Mouse (Mus musculus): Measurements from ENCODE around the gene BC035044.
"Not testable (repeated sequence)": the region's sequence is repeated elsewhere in the genome, so short reads cannot be mapped to it uniquely, and the experiment has no call there.

The BC035044 gene

DNA sequence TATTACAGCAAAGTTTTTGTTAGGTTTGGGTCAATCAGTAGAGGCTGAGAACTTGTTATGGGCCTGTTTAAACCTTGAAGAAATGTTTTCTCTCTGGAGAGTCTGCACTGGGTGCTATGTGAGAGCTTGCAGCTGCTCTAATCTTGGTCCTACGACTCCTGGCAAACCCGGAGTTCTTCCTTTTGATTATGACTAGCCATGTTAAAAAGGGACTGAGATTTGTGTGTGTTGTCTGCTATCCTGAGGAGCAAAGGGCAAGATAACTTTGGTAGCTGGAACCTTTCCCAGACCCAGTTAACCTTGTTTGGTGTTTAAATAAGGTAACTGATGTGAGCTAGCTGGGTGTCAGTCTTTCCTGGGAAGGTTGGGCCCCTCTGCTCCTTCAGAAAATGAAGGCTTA, 40.3 kb downstream of the BC035044 start:
- no peak for DNase-seq (ENCODE audit: low read depth, low spot score)

DNA sequence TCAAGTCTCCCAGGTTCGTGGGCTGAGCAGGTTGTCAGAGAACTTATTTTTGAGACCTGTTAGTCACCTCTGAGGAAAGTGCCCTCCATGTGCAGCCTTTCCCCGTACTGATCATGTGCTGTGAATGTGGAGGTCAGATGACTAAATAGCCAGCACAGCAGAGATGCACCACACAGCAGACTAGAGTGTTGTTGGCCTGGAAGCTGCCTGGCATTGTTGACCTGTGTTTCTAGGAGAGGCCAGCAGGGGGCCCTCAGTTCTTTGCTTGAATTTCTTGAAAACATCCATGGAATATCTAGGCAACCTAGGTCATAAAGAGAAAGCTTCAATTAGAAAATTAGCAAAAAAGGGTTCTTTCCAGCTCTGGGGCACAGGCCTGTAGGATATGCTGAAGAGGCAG, 41.0 kb downstream of the BC035044 start:
- DNase-seq (ENCODE audit: low read depth, low spot score), result no peak

DNA sequence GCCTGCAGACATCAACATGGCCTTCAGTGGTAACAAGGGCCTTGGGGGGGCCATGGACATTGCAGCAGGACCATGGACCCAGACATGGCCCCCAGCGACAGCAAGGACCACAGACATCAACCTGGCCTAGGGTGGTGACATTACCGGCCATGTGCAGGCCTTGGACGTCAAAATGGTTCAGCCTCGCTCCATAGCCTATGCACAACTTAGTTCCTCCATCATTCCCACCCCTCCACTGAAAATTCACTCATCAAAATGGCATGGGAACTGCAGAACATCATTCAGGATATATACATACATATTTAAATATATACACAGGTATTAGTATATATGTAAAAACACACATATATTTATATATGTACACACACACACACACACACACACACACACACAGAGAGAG, 43.5 kb downstream of the BC035044 start:
- DNase-seq (ENCODE audit: low read depth, low spot score), result no peak

DNA sequence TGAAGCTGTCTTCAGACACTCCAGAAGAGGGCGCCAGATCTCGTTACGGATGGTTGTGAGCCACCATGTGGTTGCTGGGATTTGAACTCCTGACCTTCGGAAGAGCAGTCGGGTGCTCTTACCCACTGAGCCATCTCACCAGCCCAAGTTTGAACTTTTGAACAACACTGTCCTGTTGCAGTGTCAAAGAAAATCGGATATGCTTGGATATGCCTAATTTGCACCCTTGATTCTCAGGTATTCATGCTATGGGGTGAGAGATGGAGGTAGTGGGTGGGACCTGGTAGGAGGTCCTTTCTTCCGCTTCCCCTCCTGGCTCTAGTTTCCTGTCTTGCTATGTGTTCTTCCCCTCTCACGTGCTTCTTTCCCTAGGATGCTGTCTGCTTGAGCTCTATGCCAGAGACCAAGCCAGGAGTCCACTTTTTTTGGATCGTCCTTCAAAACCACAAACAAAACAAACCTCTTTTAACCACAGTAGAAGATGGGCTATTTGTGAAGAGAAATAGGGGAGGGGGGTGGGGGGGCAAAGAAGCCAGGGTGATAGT, 44.9 kb downstream of the BC035044 start:
- no peak for DNase-seq (ENCODE audit: low read depth, low spot score)

DNA sequence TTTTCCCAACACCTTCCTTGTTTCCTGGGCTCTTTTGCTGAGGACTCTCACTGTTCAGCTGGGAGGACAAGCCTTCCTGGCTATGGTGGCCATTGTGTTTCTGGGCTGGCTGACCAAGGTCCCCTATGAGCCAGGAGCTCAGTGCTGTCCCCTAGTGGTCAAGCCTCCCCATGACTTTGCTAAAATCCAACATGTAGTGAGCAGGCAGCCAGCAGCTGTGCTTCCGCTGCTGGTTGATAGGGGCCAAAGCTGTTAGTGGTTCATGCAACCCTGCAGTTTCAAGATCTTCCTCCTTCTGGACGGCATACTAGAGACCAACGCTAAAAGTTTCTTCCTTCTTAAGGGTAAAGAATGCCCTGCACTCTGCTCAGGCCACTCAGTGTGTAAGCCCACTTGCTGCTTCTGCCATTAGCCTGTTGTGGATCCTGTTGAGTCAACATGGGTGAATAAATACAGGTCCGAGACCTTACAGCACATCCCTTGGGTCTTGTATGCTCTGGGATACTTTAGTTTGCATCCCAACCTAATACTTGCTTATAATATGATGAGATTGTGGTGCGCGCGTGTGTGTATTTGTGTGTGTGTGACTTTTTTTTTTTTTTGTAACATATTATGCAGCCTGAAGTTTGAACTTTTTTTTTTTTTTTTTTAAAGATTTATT, 45.5 kb downstream of the BC035044 start:
- DNase-seq (ENCODE audit: low read depth, low spot score), result peak; percentile 92

DNA sequence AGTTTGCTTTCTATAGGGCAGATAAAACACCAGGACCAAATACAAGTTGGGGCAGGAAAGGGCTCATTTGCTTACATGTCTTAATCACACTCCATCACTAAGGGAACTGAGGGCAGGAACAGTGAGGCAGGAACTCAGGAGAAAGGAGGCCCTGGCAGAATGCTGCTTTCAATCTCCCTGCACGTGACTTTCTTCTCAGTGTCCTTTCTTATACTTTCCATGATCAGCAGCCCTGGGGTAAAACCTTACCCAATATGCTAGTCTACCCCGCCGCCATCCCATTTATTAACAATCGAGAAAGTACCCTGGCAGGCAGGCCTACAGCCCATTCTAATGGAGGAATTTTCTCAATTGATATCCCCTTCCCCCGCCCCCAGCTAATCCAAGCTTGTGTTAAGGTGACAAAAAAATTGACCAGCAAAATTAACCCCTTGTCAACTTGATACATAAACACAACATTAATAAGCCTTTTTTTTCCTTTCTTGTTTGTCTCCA, 46.3 kb downstream of the BC035044 start:
- no peak for DNase-seq (ENCODE audit: low read depth, low spot score)

DNA sequence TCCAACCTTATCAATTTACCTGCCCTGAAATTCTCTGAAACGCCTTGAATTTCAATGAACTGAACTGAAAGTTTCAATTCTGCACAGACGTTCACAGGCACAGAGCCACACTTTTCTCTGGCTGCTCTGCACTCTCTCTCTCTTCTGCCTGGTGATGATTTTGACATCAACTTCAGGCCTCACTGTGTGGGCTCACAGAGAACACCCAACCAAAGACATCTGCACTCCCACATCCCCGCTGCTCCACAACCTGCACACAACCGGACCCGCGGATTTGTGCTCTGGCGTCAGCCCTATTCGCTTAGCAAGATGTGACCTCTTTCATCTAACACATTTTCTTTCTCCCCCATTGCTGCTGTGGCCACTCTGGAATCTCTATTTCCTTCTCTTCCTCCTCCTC, 46.8 kb downstream of the BC035044 start:
- no peak for DNase-seq (ENCODE audit: low read depth, low spot score)

DNA sequence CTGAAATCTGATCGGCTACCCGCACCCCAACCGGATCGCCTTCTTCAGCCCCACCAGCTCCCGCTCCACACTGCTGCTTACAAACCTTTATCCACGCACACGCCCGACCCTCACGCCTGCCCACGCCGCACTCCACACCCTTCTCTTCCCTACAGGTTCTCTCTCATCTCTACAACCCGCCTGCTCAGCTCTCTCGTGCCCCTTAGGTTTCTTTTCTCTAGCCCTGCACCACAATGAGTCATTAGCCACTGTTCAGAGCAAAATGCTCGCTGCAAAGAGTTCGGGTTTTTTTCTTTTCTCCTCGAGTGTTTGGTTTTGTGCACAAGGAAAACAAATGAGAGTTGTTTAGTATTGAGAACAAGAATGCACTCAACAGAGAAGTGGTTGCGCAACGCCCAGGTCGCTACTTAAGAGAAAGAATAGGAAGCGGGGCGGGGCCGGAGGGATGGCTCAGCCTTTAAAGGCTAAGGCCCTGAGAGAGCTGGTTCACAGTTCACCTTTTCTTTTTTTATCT, 47.4 kb downstream of the BC035044 start:
- no peak for DNase-seq (ENCODE audit: low read depth, low spot score)

DNA sequence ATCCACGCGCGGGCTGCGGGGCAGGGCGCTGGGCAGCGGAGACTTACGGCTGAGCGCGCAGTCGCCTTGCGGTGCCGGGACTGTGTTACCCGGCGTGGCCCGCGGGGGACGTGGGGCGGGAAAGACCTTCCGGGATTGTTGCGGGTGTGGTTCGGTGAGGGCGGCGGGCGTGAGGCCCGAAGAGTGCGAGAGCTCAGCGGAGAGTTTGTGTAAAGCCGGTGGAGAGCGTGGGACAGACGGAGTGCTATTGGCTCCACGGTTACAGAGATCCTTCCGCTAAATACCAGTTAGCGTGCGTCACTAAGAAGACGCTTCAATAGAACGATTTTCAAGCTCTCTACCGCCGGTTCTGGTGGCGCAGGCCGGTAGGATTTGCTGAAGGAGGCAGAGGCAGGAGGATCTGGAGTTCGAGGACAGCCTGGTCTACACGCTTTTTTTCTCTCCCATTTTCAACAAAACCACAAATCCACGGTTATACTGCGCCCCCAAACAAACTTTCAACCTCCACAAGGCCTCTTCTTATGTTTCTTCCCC, 47.9 kb downstream of the BC035044 start:
- DNase-seq (ENCODE audit: low read depth, low spot score), result peak; percentile 93

DNA sequence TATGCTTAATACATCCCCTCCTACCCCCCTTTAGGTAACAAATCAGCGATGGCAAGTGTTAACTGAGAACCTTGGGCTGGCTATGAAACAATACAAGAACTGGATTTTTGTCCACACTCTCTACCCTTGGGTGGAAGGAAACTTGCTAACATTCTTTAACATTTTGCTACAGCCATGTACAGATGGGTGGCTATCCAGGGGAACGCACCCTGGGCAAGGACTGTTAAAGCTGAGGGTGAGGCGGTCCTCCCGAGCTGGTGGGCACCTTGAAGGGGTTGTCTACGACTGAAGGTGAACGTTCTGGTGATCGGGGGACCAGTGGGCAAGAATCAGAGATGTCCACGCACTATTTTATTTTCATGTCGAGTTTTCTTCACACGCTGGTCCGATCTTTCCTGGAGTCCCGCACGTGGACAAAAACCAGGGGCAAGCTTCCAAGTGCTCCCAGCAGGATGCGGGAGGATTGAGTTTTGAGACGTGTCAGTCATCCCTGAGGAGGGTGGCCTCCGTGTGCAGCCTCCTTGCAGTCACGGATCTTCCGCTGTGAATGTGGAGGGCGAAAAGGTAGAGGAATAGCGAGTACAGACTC, 48.5 kb downstream of the BC035044 start:
- DNase-seq (ENCODE audit: low read depth, low spot score), result no peak

DNA sequence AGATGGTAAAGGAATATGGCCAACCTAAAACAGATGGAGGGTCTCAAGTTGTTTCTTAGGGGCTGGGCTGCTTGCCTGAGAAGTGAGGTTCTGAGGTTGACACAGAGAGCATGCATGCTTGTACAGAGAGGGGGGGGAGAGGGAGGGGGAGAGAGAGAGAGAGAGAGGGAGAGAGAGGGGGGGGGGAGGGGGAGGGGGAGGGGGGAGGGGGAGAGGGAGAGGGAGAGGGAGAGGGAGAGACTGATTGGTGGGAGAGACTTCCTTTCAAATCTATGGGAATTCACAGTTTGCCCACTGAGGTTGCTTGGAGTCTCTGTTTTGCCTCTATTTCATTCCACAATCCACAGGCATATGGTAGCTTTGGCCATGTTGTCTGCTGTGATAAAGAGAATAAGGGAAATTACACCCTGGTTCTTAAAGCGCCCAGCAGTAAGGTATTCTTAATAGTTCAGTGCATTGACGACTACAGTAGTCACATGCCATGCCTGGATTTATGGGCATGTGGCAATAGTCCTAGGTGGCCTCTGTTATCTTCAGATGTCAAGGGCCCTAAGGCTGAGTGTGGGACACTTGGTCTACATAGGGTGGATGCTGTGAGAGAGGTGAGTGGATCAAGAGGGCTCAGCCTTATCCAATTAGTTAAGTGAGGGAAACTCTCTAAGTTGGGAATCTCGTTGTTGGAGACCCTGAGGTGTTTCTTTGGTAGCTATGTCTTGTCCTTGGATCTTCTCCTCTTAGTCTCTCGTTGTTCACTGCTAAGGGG, 49.4 kb downstream of the BC035044 start:
- DNase-seq (ENCODE audit: low read depth, low spot score), result no peak

DNA sequence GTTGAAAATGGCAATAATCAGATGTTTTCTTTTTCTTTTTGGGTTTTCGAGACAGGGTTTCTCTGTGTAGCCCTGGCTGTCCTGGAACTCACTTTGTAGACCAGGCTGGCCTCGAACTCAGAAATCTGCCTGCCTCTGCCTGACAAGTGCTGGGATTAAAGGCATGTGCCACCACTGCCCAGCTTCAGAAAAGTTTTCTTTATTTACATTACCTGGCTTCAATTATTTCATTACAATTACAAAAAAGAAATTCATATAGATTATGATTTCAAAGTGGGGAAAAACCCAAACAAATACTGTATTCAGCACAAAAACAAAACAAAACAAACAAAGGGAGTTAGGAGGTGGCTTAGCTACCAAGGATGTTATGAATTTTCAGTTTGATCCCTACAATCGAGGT, 50.3 kb downstream of the BC035044 start:
- not testable (repeated sequence) for DNase-seq (ENCODE audit: low read depth, low spot score)

DNA sequence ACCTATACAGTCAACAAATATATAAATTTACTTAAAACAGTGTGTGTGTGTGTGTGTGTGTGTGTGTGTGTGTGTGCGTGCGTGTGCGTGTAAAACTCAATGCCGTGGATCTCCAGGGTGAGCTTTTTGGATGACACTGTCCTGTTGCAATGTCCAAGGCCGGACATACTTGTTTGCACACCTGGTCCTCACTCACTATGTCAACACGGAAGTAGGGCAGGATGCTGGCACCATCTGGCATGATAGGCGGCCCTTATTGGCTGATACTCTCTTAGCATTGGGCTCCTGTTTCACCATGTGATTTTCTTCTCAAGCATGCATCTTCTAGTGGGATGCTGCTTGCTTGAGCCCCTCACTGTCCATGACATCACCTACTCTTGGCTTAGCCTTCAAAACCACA, 51.0 kb downstream of the BC035044 start:
- no peak for DNase-seq (ENCODE audit: low read depth, low spot score)

DNA sequence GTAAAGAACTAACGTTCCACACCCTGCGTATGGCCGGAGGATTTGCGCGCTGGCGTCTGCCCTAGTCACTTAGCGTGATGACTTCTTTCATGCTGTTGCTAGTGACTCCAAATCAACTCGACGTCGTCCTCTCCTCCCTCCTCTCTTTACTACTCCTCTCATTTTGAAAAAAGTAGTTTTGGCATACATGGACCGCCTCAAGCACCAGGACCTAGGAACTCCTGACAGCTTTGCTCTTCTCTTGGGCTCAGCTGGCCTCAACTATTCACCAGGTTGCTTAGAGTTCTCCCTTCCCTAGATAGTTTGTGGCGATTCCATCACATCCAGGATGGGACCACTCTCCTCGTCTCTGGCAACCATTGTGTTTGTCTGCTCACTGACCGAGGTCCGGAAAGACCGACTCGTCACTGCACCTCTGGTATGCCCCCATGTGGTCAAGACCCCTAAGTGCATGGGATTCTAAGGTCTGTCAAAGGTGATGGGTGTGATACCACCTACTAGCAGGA, 51.6 kb downstream of the BC035044 start:
- peak; percentile 97 for DNase-seq (ENCODE audit: low read depth, low spot score)

DNA sequence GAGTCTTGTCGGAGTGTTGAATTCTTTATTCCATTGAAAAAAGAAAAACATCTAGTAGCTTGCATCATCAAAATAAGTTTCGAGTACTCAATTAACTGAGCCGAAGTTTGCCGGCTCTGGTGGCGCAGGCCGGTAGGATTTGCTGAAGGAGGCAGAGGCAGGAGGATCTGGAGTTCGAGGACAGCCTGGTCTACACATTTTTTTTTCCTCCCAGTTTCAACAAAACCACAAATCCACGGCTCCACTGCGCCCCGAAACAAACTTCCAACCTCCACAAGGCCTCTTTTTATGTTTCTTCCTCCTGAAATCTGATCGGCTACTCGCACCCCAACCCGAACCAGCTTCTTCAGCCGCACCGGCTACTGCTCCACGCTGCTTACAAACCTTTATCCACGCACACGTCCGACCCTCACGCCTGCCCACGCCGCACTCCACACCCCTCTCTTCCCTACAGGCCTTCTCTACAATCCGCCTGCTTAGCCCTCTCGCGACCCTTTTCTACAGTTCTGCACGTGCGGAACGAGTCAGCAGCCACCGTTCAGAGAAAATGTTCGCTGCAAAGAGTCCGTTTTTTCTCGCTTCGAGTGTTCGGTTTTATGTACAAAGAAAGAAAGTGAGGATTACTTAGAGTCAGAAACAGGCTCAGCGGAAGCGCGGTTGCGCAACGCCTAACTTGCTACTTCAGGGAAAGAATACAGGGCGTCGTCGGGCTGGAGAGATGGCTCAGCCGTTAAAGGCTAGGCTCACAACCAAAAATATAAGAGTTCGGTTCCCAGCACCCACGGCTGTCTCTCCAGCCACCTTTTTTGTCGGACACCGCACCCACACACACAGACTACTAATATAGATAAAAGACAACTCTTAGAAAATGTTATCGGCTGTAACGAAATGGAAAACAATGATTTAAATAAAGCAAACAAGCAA, 52.3 kb downstream of the BC035044 start:
- peak; percentile 83 for DNase-seq (ENCODE audit: low read depth, low spot score)

DNA sequence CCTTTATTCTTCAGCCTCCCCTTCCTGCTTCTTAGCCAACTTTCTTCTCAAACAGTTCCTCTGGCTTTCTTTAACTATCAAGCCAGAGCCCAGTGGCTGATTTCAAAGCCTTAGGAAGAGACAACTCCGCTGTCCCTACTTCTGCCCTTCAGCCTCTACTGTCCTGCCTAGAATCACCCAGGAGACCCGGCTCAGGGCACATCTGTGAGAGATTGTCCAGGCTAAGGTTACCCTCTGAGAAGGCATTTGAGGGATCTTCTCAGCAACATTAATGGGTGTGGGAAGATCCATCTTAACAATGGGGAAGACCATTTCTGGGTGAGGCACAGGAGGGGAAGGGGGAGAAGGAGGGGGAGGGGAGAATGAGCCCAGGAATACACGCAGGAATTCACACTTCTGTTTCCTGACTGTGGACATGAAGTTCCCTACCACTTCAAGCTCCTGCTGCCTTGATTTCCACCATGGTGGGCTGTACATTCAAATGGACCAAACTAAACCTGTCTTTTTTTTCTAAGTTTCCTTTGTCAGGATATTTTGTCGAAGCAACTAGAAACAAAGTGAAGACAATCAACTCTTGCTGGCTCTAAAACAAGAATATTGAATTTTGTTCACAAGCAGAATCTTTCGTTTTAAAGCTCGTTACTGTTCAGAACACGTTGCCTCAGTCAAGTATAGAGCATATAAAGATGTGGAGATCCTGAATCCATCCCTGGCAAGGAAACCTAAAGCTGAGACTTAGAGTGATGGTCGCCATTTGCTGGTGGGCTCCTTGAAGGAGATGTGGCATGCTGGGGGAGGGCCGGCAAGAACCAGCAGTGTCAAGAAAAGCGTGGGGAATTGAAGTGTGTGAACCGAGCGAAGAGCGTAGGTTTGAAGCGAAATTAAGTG, 53.2 kb downstream of the BC035044 start:
- DNase-seq (ENCODE audit: low read depth, low spot score), result no peak

DNA sequence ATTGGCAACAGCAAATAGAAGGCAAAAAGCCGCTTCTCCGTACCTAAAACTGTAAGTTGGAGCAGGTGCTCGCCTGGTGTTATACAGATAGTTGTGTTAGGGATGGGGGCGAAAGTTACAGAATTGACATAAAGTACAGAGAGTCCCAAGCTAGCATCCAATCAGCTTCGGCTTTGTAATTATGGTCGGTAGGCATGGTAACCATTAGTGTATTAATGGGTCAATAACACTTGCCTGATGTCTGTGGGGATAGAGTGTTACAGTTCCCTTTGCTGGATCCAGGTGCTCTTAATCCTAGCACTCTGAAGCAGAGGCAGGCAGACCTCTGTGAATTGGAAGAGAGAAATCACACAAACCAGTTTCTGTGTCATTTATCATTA, 54.0 kb downstream of the BC035044 start:
- DNase-seq (ENCODE audit: low read depth, low spot score), result no peak

DNA sequence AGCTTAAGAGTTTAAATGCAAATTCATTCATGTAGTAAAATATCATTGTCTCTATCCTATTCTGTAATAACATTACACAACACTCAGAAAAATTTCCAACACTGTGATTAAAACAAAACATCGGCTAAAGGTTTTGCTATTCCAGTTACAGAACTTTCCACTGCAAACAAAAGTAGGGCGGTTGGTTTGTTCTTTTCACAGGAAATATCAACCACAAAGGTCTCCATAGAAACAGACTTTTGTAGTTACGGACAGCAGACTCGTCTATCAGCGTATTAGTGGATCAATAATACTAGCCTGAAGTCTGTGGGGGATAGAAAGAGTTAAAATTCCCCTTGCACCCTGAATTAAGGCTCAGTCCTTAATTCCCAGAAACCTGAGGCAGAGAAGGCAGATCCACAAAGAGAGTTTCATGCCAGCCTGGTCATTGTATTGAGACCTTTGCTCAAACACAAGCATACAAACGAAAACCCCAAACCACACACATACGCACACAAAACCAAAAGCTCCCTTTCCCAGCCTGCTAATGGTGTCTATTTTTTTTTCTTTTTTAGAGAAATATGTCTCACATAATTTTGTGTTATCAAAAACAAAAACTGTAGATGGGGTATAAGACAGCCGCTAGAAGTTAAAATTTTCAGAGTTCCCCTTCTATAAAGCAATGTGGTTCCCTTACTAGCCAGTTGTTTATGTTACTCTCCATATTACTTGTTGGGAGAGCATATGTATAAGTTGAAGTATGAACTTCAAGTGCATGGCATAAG, 54.6 kb downstream of the BC035044 start:
- DNase-seq (ENCODE audit: low read depth, low spot score), result no peak

DNA sequence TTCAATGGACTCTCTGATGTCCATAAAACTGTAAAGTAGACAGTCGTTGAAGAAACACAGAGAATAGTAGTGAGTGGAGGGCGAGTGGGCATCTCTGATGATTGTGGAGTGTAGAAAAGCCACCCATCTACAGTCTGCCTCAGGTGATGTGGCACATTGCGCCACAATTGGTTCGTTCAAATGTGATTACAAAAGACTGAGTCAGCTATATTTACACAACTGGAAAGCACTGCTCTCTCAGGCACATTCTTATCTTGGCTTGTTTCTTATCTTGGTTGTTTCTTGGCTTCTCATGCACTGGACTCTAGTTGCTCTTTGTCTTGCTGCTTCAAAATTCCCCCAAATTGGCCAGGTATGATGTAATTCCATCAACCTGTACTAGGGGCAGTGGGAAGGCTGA, 55.4 kb downstream of the BC035044 start:
- no peak for DNase-seq (ENCODE audit: low read depth, low spot score)

All from WW6 (cell line).